Mouse (Mus musculus) testis, adult 2 months (tissue): ENCODE data around the gene Sptssa.

Source experiments
- CTCF ChIP-seq: fragments of 200-500 bp; IDR thresholded peaks from 2 replicates; pipeline ENCODE4 v1.5.1; 2012; ENCODE audit warnings: low read depth, mild to moderate bottlenecking, inconsistent platforms, low read length, moderate library complexity; ENCODE audit not compliant: control insufficient read depth, insufficient read depth, insufficient replicate concordance
- POLR2A ChIP-seq: fragments of 200-500 bp; IDR thresholded peaks from 2 replicates; pipeline ENCODE4 v1.6.1; 2012; ENCODE audit warnings: low read depth, mild to moderate bottlenecking, inconsistent platforms, low read length, moderate library complexity; ENCODE audit not compliant: control insufficient read depth

GRCm38 (mm10) chr12:54637033-54637432 lies 19.3 kb downstream of the Sptssa start:
- TF ChIP-seq CTCF (no peak), POLR2A (no peak)
